Mouse (Mus musculus): Measurements from ENCODE around the gene Gm28042. TPM values are rescaled to one million over a fixed set of nuclear protein-coding genes. Genes with fewer than 3 reads are reported as not detected.

Gene Gm28042
- polyA plus RNA-seq (2015; fragmentation: Nextera tagmentation; extraction: Ambion mirVana): 4.0 and 6.0 TPM in 2 replicates

- 5% methylated on average over 50 of the region's 50 CpGs for WGBS
- peak; percentile 91 for ATAC-seq (ENCODE audit: low FRiP score, low TSS enrichment)
- peaks cover 36% of the 10 kb centered on the region for H3K36me3 ChIP-seq (ENCODE audit: insufficient read depth, low read length)
Measured at GRCm38 (mm10) chr2:120026984-120027949, at the start of gene Gm28042, which contains the start of gene Jmjd7. TSS of gene Gm28042 (plus strand) at chr2:120027493. TSS of gene Jmjd7 (plus strand) at chr2:120027483.

DNA sequence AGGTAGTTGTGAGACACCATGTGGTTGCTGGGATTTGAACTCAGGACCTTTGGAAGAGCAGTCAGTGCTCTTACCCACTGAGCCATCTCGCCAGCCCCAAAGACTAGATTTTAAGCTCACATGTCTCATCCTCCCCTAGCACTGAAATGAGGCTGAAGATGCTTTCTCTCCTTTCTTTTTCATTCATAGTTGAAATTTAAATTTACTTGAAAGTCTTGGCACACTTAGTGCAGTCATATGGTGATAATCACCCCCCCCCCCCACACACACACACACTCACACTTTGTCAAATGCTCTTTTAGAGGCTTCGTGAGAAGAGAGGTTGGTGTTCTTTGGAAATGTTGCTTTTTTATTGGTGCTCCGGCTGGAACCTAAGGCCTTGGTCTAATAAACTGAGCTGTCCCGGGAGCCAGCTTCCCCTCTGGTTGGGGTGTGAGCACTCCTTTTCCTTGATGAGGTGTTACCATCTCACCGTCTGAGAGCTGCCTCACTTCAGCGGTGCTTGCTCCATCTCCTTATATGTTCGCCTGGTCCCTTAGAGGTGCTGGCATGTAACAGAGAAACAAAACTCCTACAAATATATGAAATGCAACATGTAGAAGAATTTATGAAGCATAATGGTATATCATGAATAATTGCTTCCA lies 46.8 kb upstream of the Gm28042 start:
- ATAC-seq (ENCODE audit: low FRiP score, low TSS enrichment): no peak
- H3K27ac ChIP-seq (ENCODE audit: low read length): no peak overlapping the region
- no peaks in the 10 kb centered on the region for H3K4me1 ChIP-seq (ENCODE audit: insufficient read depth, low read length)
- peaks cover 11% of the 10 kb centered on the region for H3K36me3 ChIP-seq (ENCODE audit: insufficient read depth, low read length)
- no peak overlapping the region for H3K4me2 ChIP-seq (replicated peaks; ENCODE audit: low read depth, low read length)
- H3K9ac ChIP-seq (replicated peaks; ENCODE audit: low read length): no peak overlapping the region
- H3K9me3 ChIP-seq (ENCODE audit: low read length): no peaks in the 10 kb centered on the region
- 66% methylated on average over 7 of the region's 7 CpGs for WGBS
- H3K27me3 ChIP-seq (ENCODE audit: insufficient read depth, low read length): no peaks in the 10 kb centered on the region
- no peak overlapping the region for H3K4me3 ChIP-seq (ENCODE audit: low read length)

More at GRCm38 (mm10) chr2:120026984-120027949, at the start of gene Gm28042, which contains the start of gene Jmjd7:
- H3K27ac ChIP-seq (ENCODE audit: low read length): peak within 1 kb of the TSS; percentile 93
- H3K4me2 ChIP-seq (replicated peaks; ENCODE audit: low read depth, low read length): peak within 1 kb of the TSS; percentile 78
- H3K4me1 ChIP-seq (ENCODE audit: insufficient read depth, low read length): peaks cover 9% of the 10 kb centered on the region
- H3K9ac ChIP-seq (replicated peaks; ENCODE audit: low read length): peak within 1 kb of the TSS; percentile 91
- no peaks in the 10 kb centered on the region for H3K9me3 ChIP-seq (ENCODE audit: low read length)
- H3K27me3 ChIP-seq (ENCODE audit: insufficient read depth, low read length): no peaks in the 10 kb centered on the region
- H3K4me3 ChIP-seq (ENCODE audit: low read length): peak within 1 kb of the TSS; percentile 84

GRCm38 (mm10) chr2:119981631-119982030 lies 45.7 kb upstream of the Gm28042 start:
- Histone ChIP-seq H3K9me3 (ENCODE audit: low read length) (no peaks in the 10 kb centered on the region), H3K27ac (ENCODE audit: low read length) (no peak overlapping the region), H3K36me3 (ENCODE audit: insufficient read depth, low read length) (peaks cover 11% of the 10 kb centered on the region), H3K9ac (replicated peaks; ENCODE audit: low read length) (no peak overlapping the region), H3K4me3 (ENCODE audit: low read length) (no peak overlapping the region), H3K27me3 (ENCODE audit: insufficient read depth, low read length) (no peaks in the 10 kb centered on the region), H3K4me1 (ENCODE audit: insufficient read depth, low read length) (no peaks in the 10 kb centered on the region), H3K4me2 (replicated peaks; ENCODE audit: low read depth, low read length) (no peak overlapping the region)
- no peak for ATAC-seq (ENCODE audit: low FRiP score, low TSS enrichment)
- WGBS: 65% methylated on average over 2 of the region's 2 CpGs

DNA sequence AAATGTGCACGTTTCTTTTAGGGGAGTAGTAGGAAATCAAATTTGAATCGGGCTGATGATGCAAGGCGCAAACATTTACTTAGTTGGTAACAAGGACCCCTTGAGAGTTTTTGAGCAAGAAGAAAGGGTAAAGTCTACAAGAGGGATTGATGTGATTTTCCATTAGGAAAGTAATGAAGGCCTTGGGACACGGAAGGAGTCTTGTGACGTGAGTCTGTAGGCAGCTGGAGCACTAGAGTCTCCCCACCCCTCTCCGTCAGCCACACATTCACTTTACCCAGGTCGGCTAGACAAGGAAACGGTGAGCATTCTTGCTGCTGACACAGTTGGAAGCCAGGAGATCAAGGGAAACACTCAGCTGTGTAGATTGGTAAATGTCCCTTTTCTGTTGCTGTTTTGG lies 41.4 kb upstream of the Gm28042 start:
- ATAC-seq (ENCODE audit: low FRiP score, low TSS enrichment): no peak
- H3K27ac ChIP-seq (ENCODE audit: low read length): no peak overlapping the region
- H3K9ac ChIP-seq (replicated peaks; ENCODE audit: low read length): no peak overlapping the region
- no peak overlapping the region for H3K4me3 ChIP-seq (ENCODE audit: low read length)
- 75% methylated on average over 8 of the region's 8 CpGs for WGBS
- H3K36me3 ChIP-seq (ENCODE audit: insufficient read depth, low read length): peaks cover 11% of the 10 kb centered on the region
- no peaks in the 10 kb centered on the region for H3K4me1 ChIP-seq (ENCODE audit: insufficient read depth, low read length)
- H3K9me3 ChIP-seq (ENCODE audit: low read length): no peaks in the 10 kb centered on the region
- H3K27me3 ChIP-seq (ENCODE audit: insufficient read depth, low read length): no peaks in the 10 kb centered on the region
- H3K4me2 ChIP-seq (replicated peaks; ENCODE audit: low read depth, low read length): no peak overlapping the region

DNA sequence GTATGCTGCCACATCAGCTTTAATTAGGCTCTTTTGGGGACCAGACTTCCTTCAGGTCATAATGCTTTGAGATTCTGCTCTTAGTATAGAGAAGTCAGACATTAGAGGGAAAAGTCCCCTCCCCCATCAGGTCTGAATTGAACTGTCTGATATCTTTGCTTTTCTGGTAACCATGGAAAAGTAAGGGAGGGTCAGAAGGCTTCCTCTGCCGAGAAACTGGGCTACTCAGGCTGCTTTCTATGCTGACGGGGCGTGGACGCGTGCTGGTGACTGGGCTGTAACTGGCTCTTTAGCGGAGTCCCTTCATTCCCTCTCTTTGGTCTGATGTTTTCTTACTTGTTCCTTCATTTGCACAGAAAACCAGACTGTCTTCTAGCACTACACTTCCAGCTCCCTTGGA lies 40.9 kb upstream of the Gm28042 start:
- H3K27ac ChIP-seq (ENCODE audit: low read length): no peak overlapping the region
- 65% methylated on average over 6 of the region's 6 CpGs for WGBS
- H3K4me2 ChIP-seq (replicated peaks; ENCODE audit: low read depth, low read length): no peak overlapping the region
- H3K4me1 ChIP-seq (ENCODE audit: insufficient read depth, low read length): no peaks in the 10 kb centered on the region
- no peak overlapping the region for H3K4me3 ChIP-seq (ENCODE audit: low read length)
- H3K27me3 ChIP-seq (ENCODE audit: insufficient read depth, low read length): no peaks in the 10 kb centered on the region
- no peak for ATAC-seq (ENCODE audit: low FRiP score, low TSS enrichment)
- peaks cover 8% of the 10 kb centered on the region for H3K36me3 ChIP-seq (ENCODE audit: insufficient read depth, low read length)
- no peaks in the 10 kb centered on the region for H3K9me3 ChIP-seq (ENCODE audit: low read length)
- no peak overlapping the region for H3K9ac ChIP-seq (replicated peaks; ENCODE audit: low read length)

DNA sequence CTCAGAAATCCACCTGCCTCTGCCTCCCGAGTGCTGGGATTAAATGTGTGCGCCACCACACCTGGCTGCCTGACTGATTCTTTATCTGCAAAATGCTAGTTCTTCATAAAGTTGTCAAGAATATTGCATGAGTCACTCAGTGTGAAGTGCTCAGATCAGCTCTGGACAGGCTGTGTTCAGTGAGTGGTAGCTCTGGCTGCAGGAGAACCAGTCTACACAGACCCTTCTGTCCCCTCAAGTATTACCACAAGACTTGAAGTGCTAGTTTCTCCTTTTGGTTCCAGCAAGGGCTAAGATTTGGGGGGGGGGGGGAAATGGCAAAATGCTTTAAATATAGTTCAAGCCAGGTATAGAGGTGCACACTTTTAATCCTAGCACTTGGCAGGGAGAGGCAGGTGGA lies 39.9 kb upstream of the Gm28042 start:
- Histone ChIP-seq H3K9me3 (ENCODE audit: low read length) (no peaks in the 10 kb centered on the region), H3K27me3 (ENCODE audit: insufficient read depth, low read length) (no peaks in the 10 kb centered on the region), H3K4me3 (ENCODE audit: low read length) (no peak overlapping the region), H3K9ac (replicated peaks; ENCODE audit: low read length) (no peak overlapping the region), H3K36me3 (ENCODE audit: insufficient read depth, low read length) (no peaks in the 10 kb centered on the region; the same call in 1 of the 2 replicates), H3K27ac (ENCODE audit: low read length) (no peak overlapping the region), H3K4me2 (replicated peaks; ENCODE audit: low read depth, low read length) (no peak overlapping the region), H3K4me1 (ENCODE audit: insufficient read depth, low read length) (no peaks in the 10 kb centered on the region)
- 96% methylated on average over 2 of the region's 2 CpGs for WGBS
- ATAC-seq (ENCODE audit: low FRiP score, low TSS enrichment): no peak

DNA sequence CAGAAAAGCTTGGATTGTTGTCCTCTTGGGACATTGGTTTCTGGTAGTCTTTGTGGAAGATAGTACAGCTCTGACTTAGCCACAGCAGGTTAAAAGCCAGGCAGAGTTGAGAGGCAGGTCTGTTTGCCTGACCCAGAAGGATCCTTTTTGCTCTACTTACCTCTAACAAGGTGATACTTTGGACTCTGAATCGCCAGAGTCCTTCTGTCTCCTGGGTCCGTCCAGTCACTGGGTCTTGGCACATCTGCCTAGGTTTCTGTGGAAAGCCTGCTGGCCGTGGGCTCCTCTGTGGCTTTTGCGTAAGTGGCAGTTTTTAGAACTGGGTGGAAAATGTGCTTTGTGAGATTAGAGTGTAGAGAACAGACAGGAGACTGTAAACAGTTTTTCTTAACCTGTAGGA lies 38.3 kb upstream of the Gm28042 start:
- H3K9ac ChIP-seq (replicated peaks; ENCODE audit: low read length): no peak overlapping the region
- H3K27ac ChIP-seq (ENCODE audit: low read length): no peak overlapping the region
- no peaks in the 10 kb centered on the region for H3K36me3 ChIP-seq (ENCODE audit: insufficient read depth, low read length)
- H3K4me3 ChIP-seq (ENCODE audit: low read length): no peak overlapping the region
- ATAC-seq (ENCODE audit: low FRiP score, low TSS enrichment): no peak
- H3K4me1 ChIP-seq (ENCODE audit: insufficient read depth, low read length): 0 out of 2 replicates have a peak, but pooled peaks cover 2% of the 10 kb centered on the region
- no peak overlapping the region for H3K4me2 ChIP-seq (replicated peaks; ENCODE audit: low read depth, low read length)
- H3K9me3 ChIP-seq (ENCODE audit: low read length): no peaks in the 10 kb centered on the region
- H3K27me3 ChIP-seq (ENCODE audit: insufficient read depth, low read length): no peaks in the 10 kb centered on the region
- 93% methylated on average over 4 of the region's 4 CpGs for WGBS

DNA sequence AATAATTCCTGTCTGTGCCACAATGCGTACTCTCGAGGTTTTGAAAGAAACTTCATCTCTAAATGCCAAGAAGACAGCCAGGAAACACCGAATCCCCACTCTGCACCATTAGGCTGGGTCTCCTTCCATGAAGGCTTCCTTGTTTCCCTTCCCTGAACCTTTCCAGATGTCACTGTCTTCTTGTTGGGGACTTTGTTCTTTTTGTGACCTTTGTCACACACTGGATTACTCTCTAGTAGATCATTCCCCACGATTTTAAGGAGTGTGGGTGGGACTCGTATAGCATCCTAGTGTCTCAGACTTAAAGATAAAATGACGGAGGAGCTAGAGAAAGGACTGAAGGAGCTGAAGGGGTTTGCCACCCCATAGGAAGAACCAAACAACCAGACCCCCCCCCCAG lies 36.4 kb upstream of the Gm28042 start:
- Histone ChIP-seq H3K4me1 (ENCODE audit: insufficient read depth, low read length) (peaks cover 17% of the 10 kb centered on the region), H3K9me3 (ENCODE audit: low read length) (no peaks in the 10 kb centered on the region), H3K36me3 (ENCODE audit: insufficient read depth, low read length) (no peaks in the 10 kb centered on the region), H3K4me3 (ENCODE audit: low read length) (no peak overlapping the region), H3K27me3 (ENCODE audit: insufficient read depth, low read length) (no peaks in the 10 kb centered on the region), H3K27ac (ENCODE audit: low read length) (no peak overlapping the region), H3K9ac (replicated peaks; ENCODE audit: low read length) (no peak overlapping the region), H3K4me2 (replicated peaks; ENCODE audit: low read depth, low read length) (no peak overlapping the region)
- 77% methylated on average over 6 of the region's 6 CpGs for WGBS
- ATAC-seq (ENCODE audit: low FRiP score, low TSS enrichment): no peak

DNA sequence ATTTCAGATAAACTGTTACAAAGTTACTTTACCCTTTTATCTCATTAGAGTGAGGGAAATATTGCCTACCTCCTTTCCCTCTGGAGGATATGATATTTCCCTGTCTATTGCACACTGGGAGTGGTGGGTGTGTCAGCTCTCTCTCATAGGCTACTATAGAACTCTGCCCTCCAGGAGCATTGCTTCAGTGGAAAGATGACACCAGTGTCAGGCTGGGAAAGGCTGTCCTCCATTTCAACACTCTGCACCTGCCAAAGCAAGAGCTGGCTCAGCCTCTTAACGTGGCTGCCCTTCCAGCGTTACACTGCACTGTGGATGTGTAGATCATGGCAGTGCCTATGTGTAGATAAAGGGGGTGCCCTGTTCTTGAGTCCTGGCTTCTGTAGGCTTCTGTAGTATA lies 34.9 kb upstream of the Gm28042 start:
- ATAC-seq (ENCODE audit: low FRiP score, low TSS enrichment): no peak
- WGBS: 66% methylated on average over 2 of the region's 2 CpGs

GRCm38 (mm10) chr2:119993515-119993914 lies 33.8 kb upstream of the Gm28042 start:
- H3K4me1 ChIP-seq (ENCODE audit: insufficient read depth, low read length): peaks cover 30% of the 10 kb centered on the region
- ATAC-seq (ENCODE audit: low FRiP score, low TSS enrichment): no peak
- 46% methylated on average over 2 of the region's 2 CpGs for WGBS

More for the DNA sequence above, 34.9 kb upstream of the Gm28042 start:
- peaks cover 29% of the 10 kb centered on the region for H3K4me1 ChIP-seq (ENCODE audit: insufficient read depth, low read length)
- H3K4me3 ChIP-seq (ENCODE audit: low read length): no peak overlapping the region
- H3K4me2 ChIP-seq (replicated peaks; ENCODE audit: low read depth, low read length): no peak overlapping the region
- H3K9ac ChIP-seq (replicated peaks; ENCODE audit: low read length): no peak overlapping the region
- H3K9me3 ChIP-seq (ENCODE audit: low read length): no peaks in the 10 kb centered on the region
- H3K27me3 ChIP-seq (ENCODE audit: insufficient read depth, low read length): no peaks in the 10 kb centered on the region
- H3K27ac ChIP-seq (ENCODE audit: low read length): no peak overlapping the region
- no peaks in the 10 kb centered on the region for H3K36me3 ChIP-seq (ENCODE audit: insufficient read depth, low read length)

More at GRCm38 (mm10) chr2:119993515-119993914, 33.8 kb upstream of the Gm28042 start:
- H3K9ac ChIP-seq (replicated peaks; ENCODE audit: low read length): no peak overlapping the region
- H3K4me3 ChIP-seq (ENCODE audit: low read length): no peak overlapping the region
- H3K27ac ChIP-seq (ENCODE audit: low read length): no peak overlapping the region
- no peak overlapping the region for H3K4me2 ChIP-seq (replicated peaks; ENCODE audit: low read depth, low read length)
- no peaks in the 10 kb centered on the region for H3K27me3 ChIP-seq (ENCODE audit: insufficient read depth, low read length)
- H3K9me3 ChIP-seq (ENCODE audit: low read length): no peaks in the 10 kb centered on the region
- H3K36me3 ChIP-seq (ENCODE audit: insufficient read depth, low read length): no peaks in the 10 kb centered on the region

Data from kidney, embryonic 16.5 days (tissue).